Mouse (Mus musculus) intestine, embryonic 16.5 days (tissue): Measurements from ENCODE around the gene Col11a2. TPM values are rescaled to one million over a fixed set of nuclear protein-coding genes. Genes with fewer than 3 reads are reported as not detected.
A peak's percentile ranks its signal among the peaks of the same experiment; 100 is the strongest.

ENCODE experiments used
- microRNA counts: library from miRNA; unstranded; fragments of <30 nt; microRNA quantifications from one replicate; lab custom pipeline; 2016
- microRNA-seq: library from miRNA; unstranded; fragments of <30 nt; microRNA quantifications from one replicate; pipeline ENCODE4, GENCODE M21; 2016
- polyA plus RNA-seq: library from polyadenylated mRNA; unstranded; fragments of >200 nt; fragmentation: Nextera tagmentation; extraction: Ambion mirVana; gene quantifications from 2 replicates; pipeline ENCODE4 v1.2.1, GENCODE M21; 2015

The Col11a2 gene
- polyA plus RNA-seq, 1 experiment from 2014 or later = 0.20 TPM

MicroRNAs within 50 kb of the gene (microRNA counts, 519-probe panel; counts per million panel counts)
- microRNA mmu-miR-219 (lab: Ali Mortazavi, UCI) = 982 counts per million, percentile 3 among the panel's probes with 10 or more counts

Small RNA genes lying within 50 kb of the gene (microRNA-seq; reads per million reads assigned to microRNA genes)
- not detected for gene Mir219a-1
- gene Mir219c = not detected

Other genes starting within 250 kb of the Col11a2 start
- gene Kank3, start 228.9 kb upstream of the Col11a2 start, polyA plus RNA-seq = 22.7 and 23.5 TPM in 2 replicates
- 838 and 894 TPM in 2 replicates for gene Rps28, start 214.9 kb upstream of the Col11a2 start, polyA plus RNA-seq
- gene Ndufa7, start 214.9 kb upstream of the Col11a2 start, polyA plus RNA-seq = 533 and 550 TPM in 2 replicates
- gene Cd320, start 196.3 kb upstream of the Col11a2 start, polyA plus RNA-seq = 47.6 and 53.8 TPM in 2 replicates
- not detected in 2 replicates for gene Gm7029, start 165.6 kb upstream of the Col11a2 start, polyA plus RNA-seq
- gene Kifc1, start 148.8 kb upstream of the Col11a2 start, polyA plus RNA-seq = 5.9 and 7.0 TPM in 2 replicates
- 0.40 TPM in 1 of 2 replicates, not detected in the other for gene Platr17, start 134.3 kb upstream of the Col11a2 start, polyA plus RNA-seq
- 37.6 and 41.6 TPM in 2 replicates for gene Daxx, start 130.0 kb upstream of the Col11a2 start, polyA plus RNA-seq
- gene Tapbp, start 123.5 kb upstream of the Col11a2 start, polyA plus RNA-seq = 44.5 and 45.8 TPM in 2 replicates
- gene Zbtb22, start 123.5 kb upstream of the Col11a2 start, polyA plus RNA-seq = 12.9 and 15.0 TPM in 2 replicates
- gene Rgl2, start 109.9 kb upstream of the Col11a2 start, polyA plus RNA-seq = 24.4 and 25.9 TPM in 2 replicates
- gene Pfdn6, start 99.1 kb upstream of the Col11a2 start, polyA plus RNA-seq = 150 and 167 TPM in 2 replicates
- 24.3 and 26.1 TPM in 2 replicates for gene Wdr46, start 98.8 kb upstream of the Col11a2 start, polyA plus RNA-seq
- 12.6 and 15.5 TPM in 2 replicates for gene B3galt4, start 87.9 kb upstream of the Col11a2 start, polyA plus RNA-seq
- gene Vps52, start 83.6 kb upstream of the Col11a2 start, polyA plus RNA-seq = 46.3 and 48.1 TPM in 2 replicates
- gene Rps18, start 83.4 kb upstream of the Col11a2 start, polyA plus RNA-seq = 1,753 and 1,902 TPM in 2 replicates
- 307 and 325 TPM in 2 replicates for gene H2-K1, start 39.1 kb upstream of the Col11a2 start, polyA plus RNA-seq
- 9.3 and 12.1 TPM in 2 replicates for gene Ring1, start 14.8 kb upstream of the Col11a2 start, polyA plus RNA-seq
- 66.0 and 66.7 TPM in 2 replicates for gene H2-Ke6, start 11.4 kb upstream of the Col11a2 start, polyA plus RNA-seq
- 171 and 176 TPM in 2 replicates for gene Slc39a7, start 7.8 kb upstream of the Col11a2 start, polyA plus RNA-seq
- 37.6 and 38.4 TPM in 2 replicates for gene Rxrb, start 7.6 kb upstream of the Col11a2 start, polyA plus RNA-seq
- 0.62 and 0.95 TPM in 2 replicates for gene H2-Oa, start 52.9 kb downstream of the Col11a2 start, polyA plus RNA-seq
- 13.4 and 15.3 TPM in 2 replicates for gene H2-DMa, start 80.1 kb downstream of the Col11a2 start, polyA plus RNA-seq
- gene Brd2, start 83.2 kb downstream of the Col11a2 start, polyA plus RNA-seq = 72.3 and 73.0 TPM in 2 replicates
- gene H2-DMb2, start 103.9 kb downstream of the Col11a2 start, polyA plus RNA-seq = 0.87 and 0.99 TPM in 2 replicates
- gene H2-DMb1, start 113.6 kb downstream of the Col11a2 start, polyA plus RNA-seq = 3.0 and 3.6 TPM in 2 replicates
- gene Tap1, start 148.1 kb downstream of the Col11a2 start, polyA plus RNA-seq = 8.4 and 8.5 TPM in 2 replicates
- 13.4 and 15.3 TPM in 2 replicates for gene Psmb9, start 148.3 kb downstream of the Col11a2 start, polyA plus RNA-seq
- gene Psmb8, start 158.3 kb downstream of the Col11a2 start, polyA plus RNA-seq = 20.7 and 23.1 TPM in 2 replicates
- 7.2 and 9.1 TPM in 2 replicates for gene Tap2, start 164.1 kb downstream of the Col11a2 start, polyA plus RNA-seq
- gene H2-Ob, start 199.5 kb downstream of the Col11a2 start, polyA plus RNA-seq = 0.15 and 0.21 TPM in 2 replicates
- 28.5 and 30.9 TPM in 2 replicates for gene H2-Ab1, start 218.3 kb downstream of the Col11a2 start, polyA plus RNA-seq
- 15.7 and 17.5 TPM in 2 replicates for gene H2-Aa, start 248.4 kb downstream of the Col11a2 start, polyA plus RNA-seq